Mouse (Mus musculus) gastrocnemius, adult 8-10 months (tissue): ENCODE measurements at regions not wholly inside any gene's neighbourhood (a gene's known extent, or its start where the extent isn't known, plus 50 kb on each side); places are given as distances from the start of the nearest gene placed in this dataset.

Experiments used
- DNase-seq, 2 experiments: peaks; one replicate each; pipeline ENCODE4 v3.0.0; 2022; ENCODE audit warnings: low spot score in 2 of 2

- no peak for DNase-seq
These were observed 584.4 kb downstream of the Etnk1 start for GRCm38 (mm10) chr6:143751076-143752070.

- no peak for DNase-seq
These were observed 590.4 kb downstream of the Etnk1 start for GRCm38 (mm10) chr6:143757462-143757861.

- DNase-seq = no peak
These were observed 601.1 kb downstream of the Etnk1 start for GRCm38 (mm10) chr6:143768115-143768514.
